Mouse (Mus musculus): ENCODE results near the gene Pcid2.
"Not testable (repeated sequence)": the region's sequence is repeated elsewhere in the genome, so short reads cannot be mapped to it uniquely, and the experiment has no call there.

Gene Pcid2

DNA sequence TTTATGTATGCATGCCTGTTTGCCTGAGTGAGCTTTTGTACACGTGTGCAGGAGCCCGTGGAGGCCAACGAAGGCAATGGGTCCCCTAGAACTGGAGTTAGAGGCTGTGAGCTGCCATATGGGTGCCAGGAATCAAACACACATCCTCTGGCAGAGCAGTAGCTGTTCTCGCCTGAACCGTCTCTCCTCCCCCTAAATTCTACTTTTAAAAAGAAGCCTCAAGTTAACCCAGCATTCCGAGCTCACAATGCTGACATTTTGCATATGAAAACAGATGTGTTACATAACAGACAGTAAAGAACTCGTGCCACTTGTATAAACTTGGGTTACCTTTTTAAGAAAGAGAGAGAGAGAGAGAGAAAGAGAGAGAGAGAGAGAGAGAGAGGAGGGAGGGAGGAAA, 27.7 kb downstream of the Pcid2 start:
- DNase-seq (ENCODE audit: low spot score) = no peak

GRCm38 (mm10) chr8:13075579-13075978, 29.7 kb downstream of the Pcid2 start:
- DNase-seq (ENCODE audit: low spot score) = not testable (repeated sequence)

DNA sequence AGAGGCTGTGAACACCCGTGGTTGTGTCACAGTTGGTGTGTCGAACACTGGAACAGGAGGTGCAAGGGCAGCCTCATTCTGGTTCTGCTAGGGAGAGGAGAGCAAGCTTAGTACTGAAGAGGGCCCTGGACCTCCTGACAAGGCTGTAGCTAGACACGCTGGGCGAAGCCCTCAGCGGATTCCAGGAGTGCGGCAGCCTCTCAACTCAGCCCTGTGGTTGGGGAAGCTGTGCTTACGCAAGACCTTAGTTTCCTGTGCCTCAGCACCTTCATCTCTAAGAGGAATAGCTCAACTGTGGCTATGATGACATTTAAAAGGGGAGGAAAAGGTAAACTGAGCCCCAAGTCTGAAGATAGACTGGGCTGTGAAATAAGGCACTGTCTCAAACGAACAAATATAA, 30.2 kb downstream of the Pcid2 start:
- DNase-seq (ENCODE audit: low spot score) = no peak

DNA sequence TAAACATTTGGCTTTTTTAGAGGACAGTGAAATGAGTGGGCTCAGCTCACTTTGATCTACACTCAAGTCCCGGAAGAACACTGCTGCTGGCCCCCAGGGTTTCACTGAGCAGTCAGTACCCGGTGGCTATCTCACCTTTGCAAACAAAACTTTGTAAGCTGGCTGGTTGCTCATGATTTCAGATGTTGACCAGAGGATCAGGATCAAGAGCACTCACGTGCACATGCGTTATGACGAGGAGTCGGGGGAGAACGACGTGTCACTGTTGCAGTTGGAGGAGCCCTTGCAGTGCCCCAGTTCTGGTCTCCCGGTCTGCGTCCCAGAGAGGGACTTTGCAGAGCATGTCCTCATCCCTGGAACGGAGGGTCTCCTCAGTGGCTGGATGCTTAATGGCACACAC, 32.0 kb downstream of the Pcid2 start:
- no peak for DNase-seq (ENCODE audit: low spot score)

GRCm38 (mm10) chr8:13063112-13063511, 42.1 kb downstream of the Pcid2 start:
- no peak for DNase-seq (ENCODE audit: low spot score)

GRCm38 (mm10) chr8:13060441-13061150, 44.7 kb downstream of the Pcid2 start, which contains the start of gene Proz:
TSS of gene Proz (plus strand) at chr8:13060914.
- DNase-seq (ENCODE audit: low spot score) = no peak

GRCm38 (mm10) chr8:13057351-13057750, 47.9 kb downstream of the Pcid2 start:
- no peak for DNase-seq (ENCODE audit: low spot score)

GRCm38 (mm10) chr8:13050550-13050949, 54.7 kb downstream of the Pcid2 start:
- DNase-seq (ENCODE audit: low spot score) = no peak

GRCm38 (mm10) chr8:13047652-13048051, 57.6 kb downstream of the Pcid2 start:
- no peak for DNase-seq (ENCODE audit: low spot score)

- no peak for DNase-seq (ENCODE audit: low spot score)
Measured at GRCm38 (mm10) chr8:13041459-13041858, 63.8 kb downstream of the Pcid2 start.

- no peak for DNase-seq (ENCODE audit: low spot score)
Measured at GRCm38 (mm10) chr8:13039054-13039453, 66.2 kb downstream of the Pcid2 start.

- DNase-seq (ENCODE audit: low spot score) = no peak
Measured at GRCm38 (mm10) chr8:13037569-13037968, 67.7 kb downstream of the Pcid2 start.

DNA sequence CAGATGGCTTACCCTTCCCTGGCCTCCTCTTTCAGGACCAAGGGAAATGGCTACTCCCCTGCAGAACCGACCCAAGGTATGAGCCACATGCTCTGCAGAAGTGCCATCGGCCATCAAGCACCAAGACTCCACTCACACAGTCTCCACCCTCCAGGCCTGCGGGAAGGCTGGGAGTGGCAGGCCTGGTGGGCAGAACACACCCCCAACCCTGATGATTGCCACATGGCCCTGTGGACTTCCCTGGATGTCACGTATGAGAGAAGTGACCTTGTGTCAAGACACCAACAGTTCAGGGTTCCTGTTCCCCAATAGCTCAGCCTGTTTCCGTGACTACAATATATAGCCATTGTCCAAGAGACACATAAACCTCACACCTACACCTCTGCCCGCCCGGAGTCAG, 68.2 kb downstream of the Pcid2 start, which contains the start of gene F10:
Gene F10 (plus strand): TSS at position 294 of the 400 bp plus-strand sequence.
- no peak for DNase-seq (ENCODE audit: low spot score)

DNA sequence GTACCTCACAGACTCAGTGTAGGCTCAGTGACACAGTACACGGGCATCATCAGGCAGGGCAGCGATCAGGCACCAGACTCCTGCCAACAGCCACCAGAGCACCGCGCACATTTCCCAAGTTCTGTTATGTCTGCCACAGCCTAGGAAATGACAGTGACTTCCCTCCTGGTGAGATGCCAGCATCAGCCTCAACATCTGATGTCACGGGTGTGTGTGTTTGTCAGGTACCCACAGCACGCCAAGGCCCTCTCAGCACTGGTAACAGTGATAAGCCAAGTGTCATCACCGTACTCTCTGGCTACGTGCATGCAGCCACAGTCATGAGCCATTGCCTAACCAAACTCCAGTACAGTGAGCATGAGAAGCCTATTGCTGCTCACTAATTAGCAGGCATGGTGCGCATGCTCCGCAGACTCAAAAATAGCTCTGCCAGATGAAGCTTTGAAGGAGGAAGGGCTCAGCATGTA, 68.9 kb downstream of the Pcid2 start:
- DNase-seq (ENCODE audit: low spot score) = no peak

DNA sequence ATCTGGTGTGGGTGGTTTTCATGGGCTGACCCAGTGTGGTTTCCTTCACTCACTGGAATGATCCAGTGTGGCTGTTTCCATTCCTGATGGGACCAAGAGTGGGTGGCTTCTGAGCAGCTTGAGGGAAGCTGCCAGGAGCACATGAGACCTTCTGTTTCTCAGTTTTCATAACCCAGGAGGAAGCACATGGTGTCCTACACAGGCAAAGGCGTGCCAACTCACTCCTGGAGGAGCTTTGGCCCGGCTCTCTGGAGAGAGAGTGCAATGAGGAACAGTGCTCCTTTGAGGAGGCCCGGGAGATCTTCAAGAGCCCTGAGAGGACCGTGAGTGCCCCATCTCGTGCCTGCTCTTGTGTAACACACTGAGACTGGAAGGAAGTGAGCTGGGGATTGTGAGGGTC, 76.8 kb downstream of the Pcid2 start:
- DNase-seq (ENCODE audit: low spot score) = no peak

DNA sequence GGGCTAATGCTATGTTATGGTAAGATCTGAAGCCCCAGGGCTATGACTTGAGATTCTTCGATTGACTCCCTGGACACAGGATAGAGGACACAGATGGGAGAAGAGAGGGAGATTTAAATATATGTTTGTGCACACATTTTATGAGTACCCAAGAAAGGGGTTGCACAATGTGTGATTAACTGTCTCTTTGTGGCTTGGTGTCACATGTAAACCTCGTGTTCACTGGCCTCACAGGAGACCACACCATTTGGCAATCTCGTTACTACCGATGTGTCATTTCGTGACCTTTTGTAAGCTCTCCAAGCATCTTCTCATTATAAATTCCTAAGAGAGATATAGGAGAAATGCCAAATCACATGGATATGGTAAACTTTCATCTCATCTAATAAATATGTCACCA, 77.6 kb downstream of the Pcid2 start:
- no peak for DNase-seq (ENCODE audit: low spot score)
